Mouse (Mus musculus) MN1 (cell line): Measurements from ENCODE around the gene Srrt.

Source experiments
- DNase-seq: peaks from one replicate; pipeline ENCODE4 v3.0.0-alpha.2; 2016; ENCODE audit warnings: low spot score

Srrt gene

GRCm38 (mm10) chr5:137338256-137338655 lies 30.8 kb upstream of the Srrt start:
- peak; percentile 96 for DNase-seq

- DNase-seq = no peak
Observed at GRCm38 (mm10) chr5:137337190-137337589, 29.7 kb upstream of the Srrt start.

GRCm38 (mm10) chr5:137335066-137335465 lies 27.6 kb upstream of the Srrt start:
- no peak for DNase-seq

GRCm38 (mm10) chr5:137334317-137334716 lies 26.8 kb upstream of the Srrt start:
- no peak for DNase-seq

- DNase-seq = peak; percentile 98
Observed at GRCm38 (mm10) chr5:137333512-137334174, 26.2 kb upstream of the Srrt start, which contains the start of gene Slc12a9. Gene Slc12a9, minus strand, starts transcription at chr5:137333597.

- DNase-seq = no peak
Observed at GRCm38 (mm10) chr5:137332857-137333511, 25.5 kb upstream of the Srrt start.

- DNase-seq = no peak
Observed at GRCm38 (mm10) chr5:137330910-137331309, 23.4 kb upstream of the Srrt start.

GRCm38 (mm10) chr5:137320996-137321395 lies 13.5 kb upstream of the Srrt start:
- no peak for DNase-seq

- no peak for DNase-seq
Observed at GRCm38 (mm10) chr5:137318570-137318969, 11.1 kb upstream of the Srrt start.

GRCm38 (mm10) chr5:137317361-137317760 lies 9.9 kb upstream of the Srrt start:
- no peak for DNase-seq

- DNase-seq = no peak
Observed at GRCm38 (mm10) chr5:137315084-137315903, 7.8 kb upstream of the Srrt start.

GRCm38 (mm10) chr5:137314193-137315083 lies 7.0 kb upstream of the Srrt start, which contains the start of gene Trip6:
Gene Trip6, minus strand, starts transcription at chr5:137314404.
- DNase-seq = no peak

GRCm38 (mm10) chr5:137313466-137314192 lies 6.2 kb upstream of the Srrt start:
- no peak for DNase-seq

- no peak for DNase-seq
Observed at GRCm38 (mm10) chr5:137308356-137308755, 882 bp upstream of the Srrt start.

GRCm38 (mm10) chr5:137306439-137307005 lies 952 bp downstream of the Srrt start:
- DNase-seq = no peak

- peak; percentile 43 for DNase-seq
Observed at GRCm38 (mm10) chr5:137305822-137306221, 1.7 kb downstream of the Srrt start.

- no peak for DNase-seq
Observed at GRCm38 (mm10) chr5:137304816-137305215, 2.7 kb downstream of the Srrt start.

- DNase-seq = no peak
Observed at GRCm38 (mm10) chr5:137304165-137304564, 3.3 kb downstream of the Srrt start.

- DNase-seq = no peak
Observed at GRCm38 (mm10) chr5:137303609-137304008, 3.9 kb downstream of the Srrt start.

GRCm38 (mm10) chr5:137301253-137301652 lies 6.2 kb downstream of the Srrt start:
- DNase-seq = peak; percentile 92

GRCm38 (mm10) chr5:137299240-137299639 lies 8.2 kb downstream of the Srrt start:
- no peak for DNase-seq
